16 mouse cellular contexts compared by ENCODE assay signal in the genomic region with DNA sequence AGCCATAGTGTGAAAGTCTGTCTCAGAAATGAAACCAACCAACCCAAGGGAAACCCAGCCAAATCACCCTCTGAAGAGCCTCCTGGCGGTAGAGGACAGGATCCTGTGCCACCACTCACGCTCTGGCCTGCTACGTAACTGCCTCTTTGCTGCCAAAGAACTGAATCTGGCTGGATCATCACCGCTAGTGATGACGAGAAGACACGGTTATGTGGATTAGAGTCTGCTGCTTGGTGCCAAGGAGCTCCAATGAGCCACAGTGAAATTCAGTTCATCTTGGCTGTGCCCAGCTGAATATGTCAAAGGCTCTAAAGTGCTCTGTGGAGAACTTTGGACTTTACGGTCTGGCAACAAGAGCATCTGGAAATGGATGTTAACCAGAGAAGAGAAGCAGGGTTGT.
DNase-seq lines count a peak whose midpoint lies in the region; ATAC-seq and TF ChIP-seq lines count a peak whose summit lies in the region.
"Had no signal": no experiment of that assay in that cellular context is flagged by ENCODE, and none has a peak within 500 bp of the region (broad histone marks: within the 10 kb centered on the region; RNA-seq: fewer than 3 reads in every experiment).

No protein-coding gene starts in this region.

- H3K36me3 ChIP-seq in kidney, embryonic 16.5 days (ENCODE audit: insufficient read depth, low read length) = 0 out of 2 replicates have a peak, but pooled peaks cover 3% of the 10 kb centered on the region
- no peaks in the 10 kb centered on the region for H3K36me3 ChIP-seq in kidney, postnatal 0 days (ENCODE audit: insufficient read depth, low read length)
- H3K36me3 ChIP-seq: embryonic facial prominence, embryonic 15.5 days; heart, embryonic 12.5 days; limb, embryonic 12.5 days; stomach, embryonic 15.5 days had no signal

- H3K4me3 ChIP-seq in kidney, embryonic 16.5 days (ENCODE audit: low read length) = no peak overlapping the region
- H3K4me3 ChIP-seq in kidney, postnatal 0 days (replicated peaks; ENCODE audit: low read depth, low read length) = no peak overlapping the region
- H3K4me3 ChIP-seq: embryonic facial prominence, embryonic 15.5 days; heart, embryonic 12.5 days; limb, embryonic 12.5 days; stomach, embryonic 15.5 days had no signal

- no peaks in the 10 kb centered on the region for H3K9me3 ChIP-seq in kidney, embryonic 16.5 days (ENCODE audit: low read length)
- no peaks in the 10 kb centered on the region for H3K9me3 ChIP-seq in kidney, postnatal 0 days (replicated peaks; ENCODE audit: low read length)
- H3K9me3 ChIP-seq: embryonic facial prominence, embryonic 15.5 days; heart, embryonic 12.5 days; limb, embryonic 12.5 days; stomach, embryonic 15.5 days had no signal

- no peaks in the 10 kb centered on the region for H3K27me3 ChIP-seq in kidney, embryonic 16.5 days (ENCODE audit: insufficient read depth, low read length)
- H3K27me3 ChIP-seq in kidney, postnatal 0 days (ENCODE audit: insufficient read depth, low read length) = no peaks in the 10 kb centered on the region
- H3K27me3 ChIP-seq: embryonic facial prominence, embryonic 15.5 days; heart, embryonic 12.5 days; limb, embryonic 12.5 days; stomach, embryonic 15.5 days had no signal

- peak; percentile 3 for DNase-seq in gastrocnemius, adult 18-20 months (ENCODE audit: low spot score)
- DNase-seq in gastrocnemius, postnatal 36 days = no peak
- peak; percentile 82 for DNase-seq in kidney, adult 9 months
- peak; percentile 62 for DNase-seq in fat pad, adult 2 months (ENCODE audit: extremely low read depth, low read depth, low spot score)
- no peak for DNase-seq in kidney, postnatal 0 days (ENCODE audit: low spot score)
- DNase-seq in left cerebral cortex, adult 9 months (ENCODE audit: low spot score in 2 of 2) = no peak
- DNase-seq: lung, embryonic 14.5 days; right cerebral cortex, postnatal 4 days; thymus, postnatal 25 days had no signal

- 95% methylated on average over 7 of the region's 7 CpGs for WGBS in kidney, embryonic 16.5 days
- 92% methylated on average over 7 of the region's 7 CpGs for WGBS in kidney, postnatal 0 days

- TF ChIP-seq CTCF in kidney, postnatal 0 days (IDR thresholded peaks at IDR 0.05; ENCODE audit: low read depth) = no peak

- no peak overlapping the region for H3K4me2 ChIP-seq in kidney, embryonic 16.5 days (replicated peaks; ENCODE audit: low read depth, low read length)
- H3K4me2 ChIP-seq in kidney, postnatal 0 days (ENCODE audit: low read length) = no peak overlapping the region
- H3K4me2 ChIP-seq: embryonic facial prominence, embryonic 15.5 days; heart, embryonic 12.5 days; limb, embryonic 12.5 days; lung, embryonic 14.5 days; stomach, embryonic 15.5 days had no signal

- no peak overlapping the region for H3K9ac ChIP-seq in kidney, embryonic 16.5 days (replicated peaks; ENCODE audit: low read length)
- no peak overlapping the region for H3K9ac ChIP-seq in kidney, postnatal 0 days (ENCODE audit: low read depth, low read length)
- H3K9ac ChIP-seq: embryonic facial prominence, embryonic 15.5 days; heart, embryonic 12.5 days; limb, embryonic 12.5 days; lung, embryonic 14.5 days; stomach, embryonic 15.5 days had no signal

- no peak overlapping the region for H3K27ac ChIP-seq in kidney, embryonic 16.5 days (ENCODE audit: low read length)
- 0 out of 2 replicates have a peak overlapping the region, but pooled peaks have one; percentile 1 for H3K27ac ChIP-seq in kidney, postnatal 0 days
- H3K27ac ChIP-seq: embryonic facial prominence, embryonic 15.5 days; limb, embryonic 12.5 days; stomach, embryonic 15.5 days had no signal

- no peak for ATAC-seq in kidney, embryonic 16.5 days (ENCODE audit: low FRiP score, low TSS enrichment)
- no peak for ATAC-seq in kidney, postnatal 0 days (replicated peaks; ENCODE audit: low FRiP score, low read depth)
- ATAC-seq: activated CD4-positive, CD25-positive, alpha-beta regulatory T cell, adult 4 months; hindbrain, embryonic 16.5 days had no signal

- H3K4me1 ChIP-seq in kidney, embryonic 16.5 days (ENCODE audit: insufficient read depth, low read length) = 0 out of 2 replicates have a peak, but pooled peaks cover 3% of the 10 kb centered on the region
- no peaks in the 10 kb centered on the region for H3K4me1 ChIP-seq in kidney, postnatal 0 days (replicated peaks; ENCODE audit: insufficient read depth, low read length)
- H3K4me1 ChIP-seq: embryonic facial prominence, embryonic 15.5 days; heart, embryonic 12.5 days; limb, embryonic 12.5 days; stomach, embryonic 15.5 days had no signal

- intact Hi-C loops in gastrocnemius, postnatal 36 days (cut with DNase I) = no loop called here

Comparison
In these comparisons a context has a peak if more than half of its experiments do, and no peak if none do; other contexts are left out.
1. DNase-seq: peak in gastrocnemius, adult 18-20 months (single experiment), kidney, adult 9 months (single experiment) and fat pad, adult 2 months (single experiment); none in gastrocnemius, postnatal 36 days (0 of 2), kidney, postnatal 0 days (single experiment) and left cerebral cortex, adult 9 months (0 of 2).